ENCODE assay signal across 18 mouse cellular contexts in the genomic region with DNA sequence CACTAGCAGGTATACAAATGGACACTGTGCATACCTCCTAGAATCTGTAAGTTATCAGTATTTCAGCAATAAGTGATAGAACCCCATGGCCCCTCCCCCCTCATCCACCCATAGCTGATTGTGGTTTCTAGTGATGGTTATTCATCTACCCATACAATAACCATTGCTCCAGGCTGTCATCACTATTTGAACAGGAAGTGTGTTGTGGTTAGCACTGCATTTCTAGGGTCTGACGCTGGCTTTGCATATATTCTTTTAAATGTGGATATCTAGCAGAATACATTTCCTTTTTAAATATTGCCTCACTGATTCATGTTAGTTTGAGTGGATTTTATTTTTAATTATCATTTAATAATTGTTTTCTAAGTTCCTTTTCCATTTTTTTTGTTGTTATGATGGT.
"Had no signal": no experiment of that assay in that cellular context is flagged by ENCODE, and none has a peak within 500 bp of the region (broad histone marks: within the 10 kb centered on the region; RNA-seq: fewer than 3 reads in every experiment).

No protein-coding gene starts in this region.

- H3K36me3 ChIP-seq: liver, embryonic 13.5 days; liver, embryonic 15.5 days; lung, embryonic 15.5 days; midbrain, embryonic 12.5 days; neural tube, embryonic 12.5 days had no signal

- H3K27ac ChIP-seq: liver, embryonic 13.5 days; liver, embryonic 15.5 days; lung, embryonic 15.5 days; macrophage; midbrain, embryonic 12.5 days; neural tube, embryonic 12.5 days had no signal

- DNase-seq: liver, embryonic 13.5 days; liver, postnatal 0 days; lung, adult 2 months; lung, postnatal 14 days; lung, postnatal 36 days; midbrain, embryonic 14.5 days; right cerebral cortex, postnatal 14 days; thymus, adult 18-20 months; thymus, postnatal 14 days; thymus, postnatal 4 days had no signal

- ATAC-seq: liver, postnatal 0 days; lung, postnatal 0 days; midbrain, embryonic 16.5 days had no signal

- H3K4me2 ChIP-seq: liver, embryonic 13.5 days; liver, embryonic 15.5 days; lung, embryonic 15.5 days; midbrain, embryonic 12.5 days; neural tube, embryonic 12.5 days had no signal

- H3K4me1 ChIP-seq: liver, embryonic 13.5 days; liver, embryonic 15.5 days; lung, embryonic 15.5 days; megakaryocyte, embryonic 14.5 days; midbrain, embryonic 12.5 days; neural tube, embryonic 12.5 days had no signal

- H3K4me3 ChIP-seq: liver, embryonic 13.5 days; liver, embryonic 15.5 days; lung, embryonic 15.5 days; megakaryocyte, embryonic 14.5 days; midbrain, embryonic 12.5 days; neural tube, embryonic 12.5 days had no signal

- H3K9ac ChIP-seq: liver, embryonic 13.5 days; liver, embryonic 15.5 days; liver, postnatal 0 days; lung, embryonic 15.5 days; midbrain, embryonic 12.5 days; neural tube, embryonic 12.5 days had no signal

- H3K9me3 ChIP-seq: liver, embryonic 13.5 days; liver, embryonic 15.5 days; lung, embryonic 15.5 days; megakaryocyte, embryonic 14.5 days; midbrain, embryonic 12.5 days; neural tube, embryonic 12.5 days had no signal

- H3K27me3 ChIP-seq: liver, embryonic 13.5 days; liver, embryonic 15.5 days; lung, embryonic 15.5 days; megakaryocyte, embryonic 14.5 days; midbrain, embryonic 12.5 days; neural tube, embryonic 12.5 days had no signal
